Mouse (Mus musculus): ENCODE results near the gene Lrrc4c.

DNA sequence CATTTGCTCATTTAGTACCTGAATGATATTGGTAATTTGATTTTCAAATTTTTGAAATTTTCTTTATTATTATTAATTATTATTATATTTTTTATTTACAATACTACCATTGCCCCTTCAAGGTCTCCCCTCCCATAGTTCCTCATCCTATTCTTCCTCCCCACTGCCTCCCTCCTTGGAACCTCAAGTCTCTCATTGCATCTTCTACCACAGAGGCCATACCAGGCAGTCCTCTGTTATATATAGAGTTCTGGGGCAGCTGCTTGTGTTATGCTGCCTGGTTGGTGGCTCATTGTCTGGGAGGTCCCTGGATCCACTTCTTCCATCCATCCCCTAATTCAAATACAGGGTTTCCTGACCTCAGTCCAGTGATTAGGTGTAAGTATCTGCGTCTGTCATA lies 709.6 kb downstream of the Lrrc4c start:
- TF ChIP-seq CTCF (IDR thresholded peaks at IDR 0.05; ENCODE audit: low read depth) (no peak), EP300 (optimal IDR thresholded peaks at IDR 0.05) (no peak)
